Mouse (Mus musculus): ENCODE data around the gene Smarcb1. TPM values are rescaled to one million over a fixed set of nuclear protein-coding genes. Genes with fewer than 3 reads are reported as not detected.

Gene Smarcb1
- polyA plus RNA-seq, 1 experiment from 2014 or later = 336 TPM

GRCm38 (mm10) chr10:75930304-75930703 lies 8.9 kb upstream of the Smarcb1 start:
- no peaks in the 10 kb centered on the region for H3K9me3 ChIP-seq (replicated peaks)
- peak overlapping the region; percentile 91 for H3K4me2 ChIP-seq
- no peak overlapping the region for H3K27ac ChIP-seq
- peaks cover 37% of the 10 kb centered on the region for H3K27me3 ChIP-seq
- H3K4me1 ChIP-seq = peaks cover 35% of the 10 kb centered on the region
- ATAC-seq = no peak
- WGBS = 18% methylated on average over 6 of the region's 6 CpGs
- no peak overlapping the region for H3K4me3 ChIP-seq
- no peak overlapping the region for H3K9ac ChIP-seq
- H3K36me3 ChIP-seq (ENCODE audit: poor library complexity, severe bottlenecking) = peaks cover 26% of the 10 kb centered on the region

GRCm38 (mm10) chr10:75926396-75926795 lies 5.0 kb upstream of the Smarcb1 start:
- no peak overlapping the region for H3K9ac ChIP-seq
- no peaks in the 10 kb centered on the region for H3K9me3 ChIP-seq (replicated peaks)
- peaks cover 35% of the 10 kb centered on the region for H3K36me3 ChIP-seq (ENCODE audit: poor library complexity, severe bottlenecking)
- H3K4me3 ChIP-seq = no peak overlapping the region
- H3K4me1 ChIP-seq = peaks cover 26% of the 10 kb centered on the region
- H3K4me2 ChIP-seq = no peak overlapping the region
- ATAC-seq = no peak
- WGBS = 78% methylated on average over 13 of the region's 13 CpGs
- H3K27ac ChIP-seq = no peak overlapping the region
- peaks cover 11% of the 10 kb centered on the region for H3K27me3 ChIP-seq

- Histone ChIP-seq H3K4me3 (no peak overlapping the region), H3K9ac (no peak overlapping the region), H3K27ac (no peak overlapping the region), H3K9me3 (replicated peaks) (no peaks in the 10 kb centered on the region), H3K36me3 (ENCODE audit: poor library complexity, severe bottlenecking) (peaks cover 35% of the 10 kb centered on the region), H3K4me2 (no peak overlapping the region), H3K27me3 (no peaks in the 10 kb centered on the region), H3K4me1 (peaks cover 28% of the 10 kb centered on the region)
- no peak for ATAC-seq
- 71% methylated on average over 2 of the region's 2 CpGs for WGBS
Observed at GRCm38 (mm10) chr10:75924324-75924723, 2.9 kb upstream of the Smarcb1 start.

- WGBS = 4% methylated on average over 22 of the region's 22 CpGs
- Histone ChIP-seq H3K4me2 (peak overlapping the region; percentile 81), H3K4me1 (peaks cover 41% of the 10 kb centered on the region), H3K36me3 (ENCODE audit: poor library complexity, severe bottlenecking) (peaks cover 33% of the 10 kb centered on the region), H3K9ac (peak overlapping the region; percentile 96), H3K27me3 (no peaks in the 10 kb centered on the region), H3K9me3 (replicated peaks) (no peaks in the 10 kb centered on the region), H3K27ac (peak overlapping the region; percentile 97), H3K4me3 (peak overlapping the region; percentile 91)
- peak; percentile 60 for ATAC-seq
Observed at GRCm38 (mm10) chr10:75921726-75922560, 526 bp upstream of the Smarcb1 start.

- Histone ChIP-seq H3K27me3 (no peaks in the 10 kb centered on the region), H3K4me3 (no peak overlapping the region), H3K4me1 (peaks cover 41% of the 10 kb centered on the region), H3K9ac (0 out of 2 replicates have a peak overlapping the region, but pooled peaks have one; percentile 26), H3K9me3 (replicated peaks) (no peaks in the 10 kb centered on the region), H3K36me3 (ENCODE audit: poor library complexity, severe bottlenecking) (peaks cover 39% of the 10 kb centered on the region), H3K4me2 (peak overlapping the region; percentile 81), H3K27ac (no peak overlapping the region)
- WGBS = 90% methylated on average over 5 of the region's 5 CpGs
- ATAC-seq = no peak
Observed at GRCm38 (mm10) chr10:75919026-75919425, 2.4 kb downstream of the Smarcb1 start.

GRCm38 (mm10) chr10:75916840-75917239 lies 4.6 kb downstream of the Smarcb1 start:
- H3K4me3 ChIP-seq = no peak overlapping the region
- H3K4me2 ChIP-seq = no peak overlapping the region
- peaks cover 57% of the 10 kb centered on the region for H3K36me3 ChIP-seq (ENCODE audit: poor library complexity, severe bottlenecking)
- peaks cover 29% of the 10 kb centered on the region for H3K4me1 ChIP-seq
- H3K9ac ChIP-seq = no peak overlapping the region
- WGBS = 90% methylated on average over 8 of the region's 8 CpGs
- H3K27me3 ChIP-seq = no peaks in the 10 kb centered on the region
- no peak overlapping the region for H3K27ac ChIP-seq
- H3K9me3 ChIP-seq (replicated peaks) = no peaks in the 10 kb centered on the region
- ATAC-seq = no peak

- H3K36me3 ChIP-seq (ENCODE audit: poor library complexity, severe bottlenecking) = peaks cover 70% of the 10 kb centered on the region
- ATAC-seq = no peak
Observed at GRCm38 (mm10) chr10:75915557-75915956, 5.9 kb downstream of the Smarcb1 start.

GRCm38 (mm10) chr10:75913013-75913589 lies 8.3 kb downstream of the Smarcb1 start:
- Histone ChIP-seq H3K4me2 (no peak overlapping the region), H3K9me3 (replicated peaks) (no peaks in the 10 kb centered on the region), H3K27ac (no peak overlapping the region), H3K9ac (no peak overlapping the region), H3K4me3 (no peak overlapping the region), H3K27me3 (no peaks in the 10 kb centered on the region), H3K4me1 (peaks cover under 1% of the 10 kb centered on the region), H3K36me3 (ENCODE audit: poor library complexity, severe bottlenecking) (peaks cover 87% of the 10 kb centered on the region)
- no peak for ATAC-seq
- 74% methylated on average over 6 of the region's 6 CpGs for WGBS

More at GRCm38 (mm10) chr10:75915557-75915956, 5.9 kb downstream of the Smarcb1 start:
- H3K27ac ChIP-seq = no peak overlapping the region
- 94% methylated on average over 7 of the region's 7 CpGs for WGBS
- H3K4me3 ChIP-seq = no peak overlapping the region
- no peak overlapping the region for H3K9ac ChIP-seq
- H3K27me3 ChIP-seq = no peaks in the 10 kb centered on the region
- H3K4me1 ChIP-seq = peaks cover 25% of the 10 kb centered on the region
- no peak overlapping the region for H3K4me2 ChIP-seq
- no peaks in the 10 kb centered on the region for H3K9me3 ChIP-seq (replicated peaks)

- peaks cover 95% of the 10 kb centered on the region for H3K36me3 ChIP-seq (ENCODE audit: poor library complexity, severe bottlenecking)
Observed at GRCm38 (mm10) chr10:75910698-75911097, 10.7 kb downstream of the Smarcb1 start.

GRCm38 (mm10) chr10:75906882-75907281 lies 14.5 kb downstream of the Smarcb1 start:
- WGBS = 96% methylated on average over 4 of the region's 4 CpGs
- H3K9ac ChIP-seq = no peak overlapping the region
- no peak overlapping the region for H3K4me2 ChIP-seq
- H3K27ac ChIP-seq = no peak overlapping the region
- peaks cover 99% of the 10 kb centered on the region for H3K36me3 ChIP-seq (ENCODE audit: poor library complexity, severe bottlenecking)
- no peaks in the 10 kb centered on the region for H3K4me1 ChIP-seq
- no peaks in the 10 kb centered on the region for H3K27me3 ChIP-seq
- no peaks in the 10 kb centered on the region for H3K9me3 ChIP-seq (replicated peaks)
- H3K4me3 ChIP-seq = no peak overlapping the region
- no peak for ATAC-seq

More at GRCm38 (mm10) chr10:75910698-75911097, 10.7 kb downstream of the Smarcb1 start:
- WGBS = 90% methylated on average over 2 of the region's 2 CpGs
- Histone ChIP-seq H3K27me3 (no peaks in the 10 kb centered on the region), H3K9ac (no peak overlapping the region), H3K9me3 (replicated peaks) (no peaks in the 10 kb centered on the region), H3K4me1 (no peaks in the 10 kb centered on the region), H3K4me3 (no peak overlapping the region), H3K27ac (no peak overlapping the region), H3K4me2 (no peak overlapping the region)
- ATAC-seq = no peak

- WGBS = 93% methylated on average over 5 of the region's 5 CpGs
- no peaks in the 10 kb centered on the region for H3K27me3 ChIP-seq
- H3K9ac ChIP-seq = no peak overlapping the region
- no peak for ATAC-seq
- no peak overlapping the region for H3K27ac ChIP-seq
- H3K4me1 ChIP-seq = no peaks in the 10 kb centered on the region
- no peak overlapping the region for H3K4me2 ChIP-seq
- no peaks in the 10 kb centered on the region for H3K9me3 ChIP-seq (replicated peaks)
- no peak overlapping the region for H3K4me3 ChIP-seq
- H3K36me3 ChIP-seq (ENCODE audit: poor library complexity, severe bottlenecking) = peaks cover 97% of the 10 kb centered on the region
Observed at GRCm38 (mm10) chr10:75904391-75904790, 17.0 kb downstream of the Smarcb1 start.

GRCm38 (mm10) chr10:75898846-75899245 lies 22.6 kb downstream of the Smarcb1 start:
- Histone ChIP-seq H3K4me1 (no peaks in the 10 kb centered on the region), H3K27ac (no peak overlapping the region), H3K4me2 (no peak overlapping the region), H3K4me3 (no peak overlapping the region), H3K9ac (no peak overlapping the region), H3K9me3 (replicated peaks) (no peaks in the 10 kb centered on the region), H3K36me3 (ENCODE audit: poor library complexity, severe bottlenecking) (peaks cover 96% of the 10 kb centered on the region), H3K27me3 (no peaks in the 10 kb centered on the region)
- WGBS = 78% methylated on average over 3 of the region's 3 CpGs
- ATAC-seq = no peak

Measured in forebrain, embryonic 13.5 days (tissue).